Mouse (Mus musculus): ENCODE measurements around the gene Hist2h2bb.

GRCm38 (mm10) chr3:96267541-96267940 is 2.0 kb upstream of the Hist2h2bb start:
- no peak for TF ChIP-seq CTCF (conservative IDR thresholded peaks at IDR 0.05; ENCODE audit: insufficient read depth, insufficient read length, low read depth, low read length)
- TF ChIP-seq POLR2A (IDR thresholded peaks at IDR 0.05; ENCODE audit: low read depth, low read length), result no peak

Data from kidney, adult 2 months (tissue).